Mouse (Mus musculus) gastrocnemius, postnatal 14 days (tissue): ENCODE data around the gene Dmpk. TPM values are rescaled to one million over a fixed set of nuclear protein-coding genes. Genes with fewer than 3 reads are reported as not detected.

Source experiments
- DNase-seq: peaks from one replicate; pipeline ENCODE4 v3.0.0; 2021; ENCODE audit warnings: mixed read lengths
- intact Hi-C: fragments of 180-260 bp; cut with DNase I; formaldehyde crosslinking; loops from one replicate; pipeline ENCODE4 v1.15.1; 2025; ENCODE audit warnings: low total_unique reads
- total RNA-seq, 2 experiments: library from RNA; stranded (reverse); gene quantifications; 2 replicates each; pipeline ENCODE4 v1.2.3; 2021

Gene Dmpk
- total RNA-seq, 2 experiments from 2014 or later, result 241 to 257 TPM

GRCm38 (mm10) chr7:19073504-19073903, 10.1 kb upstream of the Dmpk start:
- no peak for DNase-seq
- intact Hi-C loops, result no loop called here

DNA sequence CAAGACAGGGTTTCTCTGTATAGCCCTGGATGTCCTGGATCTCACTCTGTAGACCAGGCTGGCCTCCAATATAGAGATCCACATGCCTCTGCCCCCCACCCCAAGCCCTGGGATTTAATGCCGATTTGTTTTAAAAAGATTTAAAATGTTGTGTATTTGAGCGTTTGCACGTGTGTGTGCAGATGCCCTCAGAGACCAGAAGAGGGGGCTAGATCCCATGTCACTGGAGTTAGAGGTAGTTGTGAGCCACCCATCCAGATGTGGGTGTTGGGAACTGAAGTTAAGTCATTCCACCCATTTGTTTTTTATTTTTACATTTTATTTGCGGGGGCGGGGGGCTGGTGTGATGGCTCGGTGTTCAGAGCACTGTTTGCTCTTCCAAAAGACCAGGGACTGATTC, 9.2 kb upstream of the Dmpk start:
- DNase-seq, result no peak
- intact Hi-C loops, result no loop called here

- DNase-seq, result no peak
- intact Hi-C loops, result no loop called here
These were observed 8.4 kb upstream of the Dmpk start for GRCm38 (mm10) chr7:19075231-19075630.

- intact Hi-C loops, result no loop called here
- peak; percentile 96 for DNase-seq
These were observed 7.7 kb upstream of the Dmpk start, which contains the start of gene Dmwd for GRCm38 (mm10) chr7:19075723-19076585. Dmwd (plus strand) TSS chr7:19076227.

GRCm38 (mm10) chr7:19076586-19076991, 7.1 kb upstream of the Dmpk start:
- DNase-seq, result no peak
- intact Hi-C loops, result no loop called here

DNA sequence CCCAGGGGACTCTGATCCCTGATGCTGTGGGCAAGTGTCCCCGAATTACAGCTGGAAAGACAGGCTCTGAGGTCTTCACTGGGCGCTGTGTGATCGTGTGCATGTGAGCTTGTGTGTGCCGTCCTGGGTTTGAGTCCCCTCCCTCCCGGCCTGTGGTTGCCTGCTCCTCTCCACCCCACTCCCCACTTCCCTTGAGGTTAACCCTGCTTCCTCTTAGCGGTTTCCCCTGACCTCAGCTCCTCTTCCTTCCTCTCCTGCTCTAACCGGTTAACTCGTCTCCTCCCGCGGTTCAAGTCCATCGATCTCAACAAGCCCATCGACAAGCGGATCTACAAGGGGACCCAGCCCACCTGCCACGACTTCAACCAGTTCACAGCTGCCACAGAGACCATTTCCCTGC, 5.9 kb upstream of the Dmpk start:
- intact Hi-C loops, result no loop called here
- no peak for DNase-seq

DNA sequence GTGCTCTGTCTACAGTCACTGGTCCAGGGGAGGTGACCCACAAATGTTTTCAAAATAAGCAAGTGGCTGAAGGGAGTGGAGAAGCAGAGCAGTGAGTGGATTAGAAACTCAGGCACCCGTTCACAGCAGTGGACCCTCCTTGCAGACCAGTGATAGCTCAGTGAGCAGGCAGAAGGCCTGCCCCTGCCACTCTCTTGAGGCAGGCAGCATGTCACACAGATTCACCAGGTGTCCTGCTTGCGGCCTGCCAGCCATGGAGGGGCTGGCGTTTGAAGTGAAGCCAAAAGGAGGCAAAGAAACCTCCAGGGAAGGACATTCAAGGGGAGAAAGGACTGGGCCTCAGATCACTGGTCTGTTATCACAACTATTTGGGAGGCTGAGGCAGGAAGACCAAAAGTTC, 4.9 kb upstream of the Dmpk start:
- intact Hi-C loops, result no loop called here
- no peak for DNase-seq

DNA sequence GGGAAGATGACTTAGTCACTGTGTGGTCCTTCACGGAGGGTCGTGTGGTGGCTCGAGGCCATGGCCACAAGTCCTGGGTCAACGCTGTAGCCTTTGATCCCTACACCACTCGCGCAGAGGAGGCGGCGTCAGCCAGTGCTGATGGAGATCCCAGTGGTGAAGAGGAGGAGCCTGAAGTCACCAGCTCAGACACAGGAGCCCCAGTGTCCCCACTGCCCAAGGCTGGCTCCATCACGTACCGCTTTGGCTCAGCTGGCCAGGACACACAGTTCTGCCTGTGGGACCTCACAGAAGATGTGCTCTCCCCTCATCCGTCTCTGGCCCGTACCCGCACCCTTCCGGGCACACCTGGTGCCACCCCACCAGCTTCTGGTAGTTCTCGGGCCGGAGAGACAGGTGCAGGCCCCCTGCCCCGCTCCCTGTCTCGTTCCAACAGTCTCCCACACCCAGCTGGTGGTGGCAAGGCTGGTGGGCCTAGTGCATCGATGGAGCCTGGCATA, 3.1 kb upstream of the Dmpk start:
- intact Hi-C loops, result no loop called here
- DNase-seq, result no peak

- intact Hi-C loops, result no loop called here
- peak; percentile 3 for DNase-seq
These were observed 1.5 kb upstream of the Dmpk start for GRCm38 (mm10) chr7:19082171-19082570.

DNA sequence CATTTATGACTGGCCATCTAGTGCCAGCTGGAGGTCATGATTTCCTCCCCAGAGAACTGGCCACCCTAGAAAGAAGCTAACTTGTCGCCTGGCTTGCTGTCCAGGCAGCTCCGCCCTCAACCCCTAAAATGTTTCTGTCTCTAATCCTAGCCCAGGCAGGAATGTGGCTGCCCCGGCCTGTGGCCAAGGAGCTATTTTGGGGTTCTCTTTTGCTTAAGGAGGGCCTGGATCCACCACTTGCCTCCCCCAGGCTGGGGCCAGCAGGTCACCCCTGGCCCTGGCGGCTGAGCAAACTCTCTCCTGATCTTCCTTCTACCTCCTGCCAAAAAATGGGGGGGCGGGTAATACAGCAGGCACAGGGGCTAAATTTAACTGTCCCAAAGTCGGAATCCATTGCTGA, 553 bp upstream of the Dmpk start:
- DNase-seq, result peak; percentile 83
- intact Hi-C loops, result no loop called here

DNA sequence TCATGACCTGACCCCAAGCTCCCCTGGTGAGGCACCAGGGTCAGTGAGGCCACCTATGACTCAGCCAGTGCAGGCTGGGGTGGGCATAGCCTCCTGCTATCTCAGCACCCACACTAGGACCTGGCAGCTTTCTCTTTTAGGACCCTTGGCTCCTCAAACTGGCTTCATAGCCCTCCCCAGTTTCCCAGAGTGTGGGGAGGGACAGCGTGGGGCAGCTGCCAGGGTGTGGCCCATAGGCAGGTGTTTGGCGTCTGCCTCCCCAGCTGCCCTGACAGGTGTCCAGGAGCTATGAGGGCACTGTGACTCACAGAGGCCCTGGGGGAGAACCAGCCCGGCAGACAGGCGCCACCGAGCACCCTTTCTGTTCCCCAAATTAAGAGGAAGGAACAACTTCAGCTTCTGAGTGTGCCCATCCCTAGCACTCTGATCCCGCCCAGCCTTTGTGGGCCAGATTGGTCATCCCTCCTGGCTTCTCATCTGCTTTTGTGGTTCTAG, 675 bp downstream of the Dmpk start:
- DNase-seq, result peak; percentile 78
- intact Hi-C loops, result no loop called here

DNA sequence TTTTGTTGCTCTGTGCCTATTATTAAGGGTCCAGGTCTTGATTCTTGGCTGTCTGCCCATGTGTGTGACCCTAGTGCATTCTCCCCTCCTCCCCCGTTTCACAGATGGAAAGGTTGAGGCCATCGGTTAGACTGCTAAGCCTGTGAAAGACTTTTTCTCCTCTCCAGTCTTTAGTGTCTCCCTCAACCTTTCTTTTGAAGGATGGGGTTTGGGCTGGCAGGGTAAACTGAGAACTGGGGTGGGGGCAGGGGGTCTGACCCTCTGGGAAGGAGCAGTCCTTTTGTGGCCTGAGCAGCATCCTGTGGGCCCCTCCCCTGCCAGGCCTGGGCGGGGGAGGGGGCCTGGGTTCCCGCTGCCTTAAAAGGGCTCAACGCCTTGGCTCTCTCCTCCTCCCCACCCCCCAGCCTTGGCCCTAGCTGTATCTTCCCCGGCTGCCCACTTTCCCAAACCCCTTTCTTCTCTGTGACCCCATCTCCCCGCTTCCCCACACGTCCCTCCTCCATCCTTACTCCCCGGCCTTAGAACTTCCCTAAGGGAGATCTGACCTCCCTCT, 1.3 kb downstream of the Dmpk start:
- intact Hi-C loops, result no loop called here

GRCm38 (mm10) chr7:19085495-19085894, 1.8 kb downstream of the Dmpk start:
- no peak for DNase-seq
- intact Hi-C loops, result no loop called here

More for the DNA sequence above, 1.3 kb downstream of the Dmpk start:
- DNase-seq, result no peak

GRCm38 (mm10) chr7:19086042-19086441, 2.4 kb downstream of the Dmpk start:
- no peak for DNase-seq
- intact Hi-C loops, result no loop called here

GRCm38 (mm10) chr7:19086760-19087159, 3.1 kb downstream of the Dmpk start:
- intact Hi-C loops, result no loop called here

DNA sequence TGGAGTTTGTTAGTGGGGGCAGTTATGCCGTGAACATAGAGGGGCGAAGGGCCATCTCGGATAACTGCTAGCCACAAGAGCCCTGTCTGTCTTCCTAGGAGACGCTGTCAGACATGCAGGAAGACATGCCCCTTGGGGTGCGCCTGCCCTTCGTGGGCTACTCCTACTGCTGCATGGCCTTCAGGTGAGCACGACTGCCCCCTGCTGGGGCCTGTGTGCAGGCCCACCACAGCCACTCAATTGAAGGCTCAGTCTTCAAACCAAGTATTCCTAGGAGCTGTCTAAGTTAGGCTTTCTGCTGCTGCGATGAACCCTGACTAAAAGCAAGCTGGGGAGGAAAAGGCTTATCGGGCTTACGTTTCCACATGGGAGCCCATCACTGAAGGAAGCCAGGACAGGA, 5.2 kb downstream of the Dmpk start:
- peak; percentile 77 for DNase-seq
- intact Hi-C loops, result no loop called here

More at GRCm38 (mm10) chr7:19086760-19087159, 3.1 kb downstream of the Dmpk start:
- DNase-seq, result no peak

DNA sequence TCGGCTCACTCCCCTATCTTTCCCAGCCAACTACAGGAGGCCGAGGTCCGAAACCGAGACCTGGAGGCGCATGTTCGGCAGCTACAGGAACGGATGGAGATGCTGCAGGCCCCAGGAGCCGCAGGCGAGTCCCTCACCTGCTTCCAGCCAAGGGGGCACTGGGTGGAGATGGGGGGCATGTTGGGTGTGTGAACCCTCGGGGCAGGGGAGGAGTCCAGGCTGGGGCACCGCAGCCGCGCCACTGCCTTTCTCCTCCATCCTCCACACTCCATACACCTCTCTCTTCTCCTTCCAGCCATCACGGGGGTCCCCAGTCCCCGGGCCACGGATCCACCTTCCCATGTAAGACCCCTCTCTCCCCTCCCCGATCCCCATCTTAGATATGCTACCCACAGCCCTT, 8.3 kb downstream of the Dmpk start:
- peak; percentile 12 for DNase-seq
- intact Hi-C loops, result loop anchor here (2.0 kb wide), 1 partner anchor 23 kb away; no protein-coding TSS in a partner anchor

- peak; percentile 64 for DNase-seq
- intact Hi-C loops, result loop anchor here (2.0 kb wide), 1 partner anchor 24 kb away; no protein-coding TSS in a partner anchor
These were observed 8.9 kb downstream of the Dmpk start for GRCm38 (mm10) chr7:19092381-19093173.

DNA sequence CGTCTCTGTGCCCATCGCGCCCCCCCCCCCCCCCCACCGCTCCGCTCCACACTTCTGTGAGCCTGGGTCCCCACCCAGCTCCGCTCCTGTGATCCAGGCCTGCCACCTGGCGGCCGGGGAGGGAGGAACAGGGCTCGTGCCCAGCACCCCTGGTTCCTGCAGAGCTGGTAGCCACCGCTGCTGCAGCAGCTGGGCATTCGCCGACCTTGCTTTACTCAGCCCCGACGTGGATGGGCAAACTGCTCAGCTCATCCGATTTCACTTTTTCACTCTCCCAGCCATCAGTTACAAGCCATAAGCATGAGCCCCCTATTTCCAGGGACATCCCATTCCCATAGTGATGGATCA, 9.5 kb downstream of the Dmpk start:
- DNase-seq, result peak; percentile 88
- intact Hi-C loops, result loop anchor here (2.0 kb wide), 1 partner anchor 24 kb away; no protein-coding TSS in a partner anchor
